ENCODE assay signal across 12 mouse cellular contexts in the genomic region with DNA sequence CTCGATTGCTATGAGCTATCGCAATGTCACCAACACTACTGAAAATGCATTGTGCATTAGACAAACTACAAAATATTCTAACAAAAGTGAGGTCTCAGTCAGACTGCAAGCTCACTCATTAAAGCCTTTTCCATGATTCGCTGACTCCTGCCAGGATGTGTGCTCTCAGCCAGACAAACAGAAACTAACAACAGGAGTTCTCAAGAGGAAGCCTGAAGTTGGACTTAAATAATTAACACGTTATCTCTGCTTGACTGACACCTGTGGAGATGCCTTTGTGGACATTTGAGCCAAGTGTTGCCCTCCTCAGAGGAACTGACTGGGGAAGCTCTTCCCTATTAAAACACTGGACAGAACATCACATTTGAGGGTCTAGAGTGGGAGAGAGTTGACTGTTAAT.
"Had no signal": no experiment of that assay in that cellular context is flagged by ENCODE, and none has a peak within 500 bp of the region (broad histone marks: within the 10 kb centered on the region; RNA-seq: fewer than 3 reads in every experiment).

No protein-coding gene starts in this region.

- H3K27ac ChIP-seq: kidney, postnatal 0 days; limb, embryonic 13.5 days; liver, embryonic 14.5 days; midbrain, embryonic 13.5 days; neural tube, embryonic 12.5 days; stomach, embryonic 15.5 days had no signal

- H3K4me2 ChIP-seq: limb, embryonic 13.5 days; midbrain, embryonic 13.5 days; neural tube, embryonic 12.5 days; stomach, embryonic 15.5 days had no signal

- H3K4me3 ChIP-seq: limb, embryonic 13.5 days; midbrain, embryonic 13.5 days; neural tube, embryonic 12.5 days; stomach, embryonic 15.5 days had no signal

- DNase-seq: kidney, postnatal 36 days; layer of hippocampus, adult 9-11 months; layer of hippocampus, postnatal 36 days; lung, adult 18-20 months; right cerebral cortex, postnatal 14 days; thymus, postnatal 4 days had no signal

- H3K9ac ChIP-seq: limb, embryonic 13.5 days; liver, embryonic 14.5 days; midbrain, embryonic 13.5 days; neural tube, embryonic 12.5 days; stomach, embryonic 15.5 days had no signal

- H3K9me3 ChIP-seq: limb, embryonic 13.5 days; midbrain, embryonic 13.5 days; neural tube, embryonic 12.5 days; stomach, embryonic 15.5 days had no signal

- ATAC-seq: midbrain, embryonic 13.5 days had no signal

- H3K4me1 ChIP-seq: stomach, embryonic 15.5 days had no signal

- H3K27me3 ChIP-seq: limb, embryonic 13.5 days; midbrain, embryonic 13.5 days; neural tube, embryonic 12.5 days; stomach, embryonic 15.5 days had no signal

- H3K36me3 ChIP-seq: limb, embryonic 13.5 days; midbrain, embryonic 13.5 days; neural tube, embryonic 12.5 days; stomach, embryonic 15.5 days had no signal
